Mouse (Mus musculus) cortical plate, adult 2 months (tissue): ENCODE results near the gene Akt1. TPM values are rescaled to one million over a fixed set of nuclear protein-coding genes. Genes with fewer than 3 reads are reported as not detected.

Experiments used
- H3K27ac ChIP-seq: fragments of 200-500 bp; 2 replicates; pipeline ENCODE4 v1.5.1; 2012; ENCODE audit warnings: low read length, control low read depth, inconsistent platforms; ENCODE audit not compliant: insufficient read depth
- H3K4me1 ChIP-seq: fragments of 200-500 bp; 2 replicates; pipeline ENCODE4 v1.6.1; 2011; ENCODE audit warnings: low read length; ENCODE audit not compliant: control insufficient read depth, insufficient read depth
- H3K4me3 ChIP-seq: fragments of 200-500 bp; 2 replicates; pipeline ENCODE4 v1.5.1; 2011; ENCODE audit warnings: mild to moderate bottlenecking, low read length, control low read depth; ENCODE audit not compliant: insufficient read depth
- CTCF ChIP-seq: fragments of 200-500 bp; IDR thresholded peaks from 2 replicates; pipeline ENCODE4 v1.5.1; 2011; ENCODE audit warnings: mild to moderate bottlenecking, control low read depth, low read length; ENCODE audit not compliant: insufficient read depth; ENCODE audit errors: extremely low read depth
- POLR2A ChIP-seq: fragments of 200-500 bp; IDR thresholded peaks from 2 replicates; pipeline ENCODE4 v1.6.1; 2011; ENCODE audit warnings: mild to moderate bottlenecking, low read length, control low read depth; ENCODE audit not compliant: insufficient read depth; ENCODE audit errors: extremely low read depth
- polyA plus RNA-seq: library from polyadenylated mRNA; depleted of rRNA; stranded (reverse); fragments of >200 nt; gene quantifications from 2 replicates; pipeline ENCODE4 v1.2.3, GENCODE M21; 2012

Gene Akt1
- polyA plus RNA-seq, 1 experiment = 168 TPM

- no peak for TF ChIP-seq POLR2A
- TF ChIP-seq CTCF = no peak
- H3K4me1 ChIP-seq = peaks cover 6% of the 10 kb centered on the region; the same call in 1 of the 2 replicates
- H3K4me3 ChIP-seq = no peak overlapping the region
- H3K27ac ChIP-seq = no peak overlapping the region
Observed at GRCm38 (mm10) chr12:112621900-112622299, 52.8 kb downstream of the Akt1 start.

DNA sequence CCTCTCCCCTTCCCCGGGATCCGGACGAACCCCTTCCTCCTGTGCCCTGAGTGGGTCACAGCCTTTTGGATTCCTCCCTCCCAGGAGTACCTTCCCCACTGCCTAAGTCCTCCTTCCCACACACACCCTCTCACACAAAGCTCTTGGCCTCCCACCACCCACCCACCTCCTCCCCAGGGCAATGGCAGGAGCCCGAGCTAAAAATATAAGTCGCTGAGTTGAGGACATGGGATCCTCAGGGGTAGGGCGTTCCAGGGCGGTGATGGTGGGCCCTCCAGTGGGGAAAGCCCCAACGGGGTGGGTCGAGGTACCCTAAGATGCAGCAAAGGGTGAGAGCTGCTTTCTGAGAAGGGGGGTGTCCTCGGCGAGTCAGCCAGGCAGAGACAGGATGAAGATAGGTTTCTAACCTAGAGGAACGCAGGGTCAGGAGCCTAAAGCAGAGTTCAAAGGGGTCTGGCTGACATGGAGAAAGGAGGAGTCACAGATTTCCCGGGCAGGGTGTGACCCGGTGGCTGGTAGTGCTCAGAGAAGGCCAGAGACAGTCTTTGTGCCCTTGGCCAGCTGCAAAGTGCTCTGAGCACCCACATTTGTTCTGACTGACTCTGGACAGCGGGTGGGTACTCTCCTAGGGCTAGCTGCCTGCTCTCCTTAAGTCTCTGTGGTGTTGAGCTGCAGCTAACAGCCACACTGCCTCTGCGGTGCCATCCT is 54.2 kb downstream of the Akt1 start:
- Histone ChIP-seq H3K27ac (peak overlapping the region; percentile 90), H3K4me3 (peak overlapping the region; percentile 49), H3K4me1 (peaks cover 6% of the 10 kb centered on the region; the same call in 1 of the 2 replicates)
- TF ChIP-seq CTCF (no peak), POLR2A (no peak)

DNA sequence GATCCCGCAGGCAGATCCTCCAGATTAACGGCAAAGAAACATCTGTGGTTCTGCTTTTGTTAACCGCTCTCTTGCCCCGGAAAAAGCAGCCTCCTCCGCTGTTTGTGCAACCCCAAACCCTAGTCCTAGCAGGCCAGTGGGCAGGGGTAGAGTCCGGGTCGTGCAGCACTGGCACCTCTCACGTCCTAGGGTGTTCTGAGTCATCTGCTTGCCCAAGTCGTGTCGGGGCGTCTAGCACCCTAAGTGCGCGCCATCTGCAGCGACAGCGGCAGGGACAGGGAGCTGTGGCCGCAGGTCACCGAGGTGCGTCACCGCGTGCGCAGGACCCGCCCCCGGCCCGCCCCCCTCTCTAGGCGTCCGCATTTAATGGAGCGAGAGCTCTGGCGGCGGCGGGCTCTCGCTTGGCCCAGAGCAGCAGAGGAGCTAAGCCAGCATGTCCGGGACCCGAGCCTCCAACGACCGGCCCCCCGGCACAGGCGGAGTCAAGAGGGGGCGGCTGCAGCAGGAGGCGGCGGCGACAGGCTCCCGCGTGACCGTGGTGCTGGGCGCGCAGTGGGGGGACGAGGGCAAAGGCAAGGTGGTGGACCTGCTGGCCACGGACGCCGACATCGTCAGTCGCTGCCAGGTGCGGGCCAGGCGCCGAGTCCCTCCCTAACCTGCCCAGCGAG is 54.9 kb downstream of the Akt1 start, which contains the start of gene Adssl1:
Gene Adssl1 (plus strand): TSS at position 360 of the 668 bp plus-strand sequence.
- H3K4me3 ChIP-seq = peak within 1 kb of the TSS; percentile 49
- TF ChIP-seq CTCF = no peak
- H3K4me1 ChIP-seq = peaks cover 6% of the 10 kb centered on the region; the same call in 1 of the 2 replicates
- peak within 1 kb of the TSS; percentile 90 for H3K27ac ChIP-seq

GRCm38 (mm10) chr12:112618981-112619685 is 55.6 kb downstream of the Akt1 start:
- TF ChIP-seq POLR2A (no peak), CTCF (no peak)
- Histone ChIP-seq H3K27ac (peak overlapping the region; percentile 90), H3K4me1 (peaks cover 6% of the 10 kb centered on the region; the same call in 1 of the 2 replicates)

DNA sequence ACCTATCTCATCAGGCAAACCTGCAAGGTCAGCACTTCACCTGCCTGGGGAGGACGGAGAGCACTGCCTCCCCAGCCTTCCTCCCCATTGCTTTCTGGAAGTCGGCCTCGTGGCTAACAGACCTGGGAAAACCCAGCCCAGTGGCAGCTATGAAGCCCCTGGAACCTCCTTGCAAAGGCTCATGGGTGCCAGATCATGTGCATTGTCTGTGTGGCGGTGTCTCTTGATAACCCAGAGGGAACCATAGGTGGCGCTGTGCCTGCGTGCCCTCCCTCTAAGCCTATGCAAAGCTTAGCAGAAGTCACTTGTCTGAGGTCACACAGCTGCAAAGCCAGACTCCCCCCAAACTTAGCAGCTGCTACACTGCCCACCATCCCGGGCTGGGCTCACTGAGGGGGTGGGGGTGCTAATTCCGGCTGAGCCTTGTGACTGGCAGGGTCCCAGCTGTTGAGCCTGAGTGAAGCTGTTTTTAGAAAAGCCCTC is 56.7 kb downstream of the Akt1 start:
- Histone ChIP-seq H3K4me1 (peaks cover 6% of the 10 kb centered on the region; the same call in 1 of the 2 replicates), H3K4me3 (no peak overlapping the region), H3K27ac (peak overlapping the region; percentile 9; the same call in 1 of the 2 replicates)
- TF ChIP-seq POLR2A (no peak), CTCF (peak; percentile 57)

More at GRCm38 (mm10) chr12:112618981-112619685, 55.6 kb downstream of the Akt1 start:
- H3K4me3 ChIP-seq = peak overlapping the region; percentile 49; the same call in 1 of the 2 replicates

- Histone ChIP-seq H3K4me3 (no peak overlapping the region), H3K27ac (no peak overlapping the region), H3K4me1 (peaks cover 6% of the 10 kb centered on the region; the same call in 1 of the 2 replicates)
- TF ChIP-seq CTCF (no peak), POLR2A (no peak)
Observed at GRCm38 (mm10) chr12:112617184-112617583, 57.5 kb downstream of the Akt1 start.

DNA sequence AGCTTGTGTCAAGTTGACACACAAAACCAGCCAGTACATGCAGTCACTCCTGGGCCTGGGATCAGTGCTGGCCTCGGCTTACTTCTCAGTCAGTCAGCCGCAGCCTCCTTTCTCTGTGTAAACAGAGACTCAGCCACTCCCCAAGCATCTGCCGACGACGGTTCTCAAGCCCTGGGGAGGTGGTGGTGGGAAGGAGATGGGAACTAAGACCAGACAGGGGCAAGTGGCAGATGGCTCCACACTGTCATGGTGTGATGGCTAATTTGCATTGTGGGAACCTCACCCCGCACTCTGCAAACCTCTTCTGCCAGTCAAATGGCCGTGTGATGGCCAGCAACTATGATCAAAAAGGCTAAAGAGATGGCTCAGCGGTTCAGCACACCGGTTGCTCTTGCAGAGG is 58.0 kb downstream of the Akt1 start:
- TF ChIP-seq POLR2A (no peak), CTCF (no peak)
- Histone ChIP-seq H3K4me1 (peaks cover 6% of the 10 kb centered on the region; the same call in 1 of the 2 replicates), H3K4me3 (no peak overlapping the region), H3K27ac (no peak overlapping the region)

DNA sequence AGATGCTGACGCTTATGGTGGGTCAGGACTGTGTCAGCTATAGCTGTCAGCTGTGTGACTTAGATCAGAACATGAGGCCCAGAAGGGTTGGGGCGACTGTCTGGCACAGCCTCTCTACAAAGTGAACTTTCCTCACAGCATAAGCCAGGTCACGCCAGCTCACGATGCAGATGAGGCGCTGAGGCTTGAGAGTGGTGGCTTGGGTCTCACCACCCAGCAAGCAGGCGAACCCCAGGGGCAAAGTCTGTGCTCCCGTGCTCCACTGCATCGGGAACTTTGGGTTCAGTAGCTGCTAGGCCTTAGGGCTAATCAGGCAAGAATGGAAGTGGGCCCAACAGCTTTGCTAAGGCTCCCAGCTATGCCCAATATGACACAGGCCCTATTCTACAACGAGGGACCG is 65.7 kb downstream of the Akt1 start:
- H3K4me1 ChIP-seq = no peaks in the 10 kb centered on the region

GRCm38 (mm10) chr12:112606998-112607397 is 67.7 kb downstream of the Akt1 start:
- no peaks in the 10 kb centered on the region for H3K4me1 ChIP-seq
- TF ChIP-seq CTCF = no peak
- H3K4me3 ChIP-seq = no peak overlapping the region
- H3K27ac ChIP-seq = no peak overlapping the region

More for the DNA sequence above, 65.7 kb downstream of the Akt1 start:
- TF ChIP-seq CTCF (no peak), POLR2A (no peak)
- Histone ChIP-seq H3K27ac (no peak overlapping the region), H3K4me3 (no peak overlapping the region)
